Comparison of ENCODE assay signal across 8 mouse cellular contexts in the genomic region with DNA sequence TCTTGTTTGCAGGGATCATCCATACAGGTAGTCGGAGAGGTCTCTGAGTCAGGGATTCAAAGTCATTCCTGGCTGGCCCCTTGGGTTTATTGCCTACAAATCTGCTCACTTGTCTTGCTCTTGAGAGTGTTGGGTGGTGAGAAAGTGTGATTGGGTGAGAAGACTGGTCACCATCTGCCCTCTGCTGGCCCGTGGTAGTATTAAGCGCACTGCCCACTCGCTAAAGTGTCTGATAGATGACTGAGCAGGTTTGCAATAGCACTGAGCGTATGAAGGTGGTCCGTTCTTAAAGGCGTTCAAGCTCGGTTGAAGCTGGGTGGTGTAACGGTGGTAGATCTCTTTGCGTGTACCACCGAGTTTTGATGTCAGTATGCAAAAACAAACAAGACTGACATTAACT. TPM values are rescaled to one million over a fixed set of nuclear protein-coding genes. Genes with fewer than 3 reads are reported as not detected.
DNase-seq lines count a peak whose midpoint lies in the region; ATAC-seq lines count a peak whose summit lies in the region.

No protein-coding gene starts in this region.

- H3K4me2 ChIP-seq in hindbrain, embryonic 13.5 days: peak overlapping the region; percentile 65

- no peak overlapping the region for H3K27ac ChIP-seq in hindbrain, embryonic 13.5 days

- H3K9ac ChIP-seq in hindbrain, embryonic 13.5 days: peak overlapping the region; percentile 53; the same call in 1 of the 2 replicates

- no peaks in the 10 kb centered on the region for H3K9me3 ChIP-seq in hindbrain, embryonic 13.5 days

- peaks cover 21% of the 10 kb centered on the region for H3K27me3 ChIP-seq in hindbrain, embryonic 13.5 days

- WGBS in hindbrain, embryonic 13.5 days: 4% methylated on average over 11 of the region's 11 CpGs

- H3K4me1 ChIP-seq in hindbrain, embryonic 13.5 days (replicated peaks): peaks cover 14% of the 10 kb centered on the region

- no peaks in the 10 kb centered on the region for H3K36me3 ChIP-seq in hindbrain, embryonic 13.5 days

- DNase-seq in NIH3T3 (ENCODE audit: low read depth): peak; percentile 86
- DNase-seq in cerebellum, postnatal 14 days: peak; percentile 94 to 95
- peak; percentile 71 to 80 for DNase-seq in frontal cortex, postnatal 14 days (ENCODE audit: low spot score in 2 of 2)
- peak; percentile 83 to 88 for DNase-seq in layer of hippocampus, postnatal 14 days (ENCODE audit: low spot score in 2 of 2)
- DNase-seq in lung, postnatal 10 days: peak; percentile 91
- DNase-seq in retina, embryonic 14.5 days (ENCODE audit: low spot score): peak; percentile 92
- peak; percentile 53 to 67 for DNase-seq in thymus, postnatal 36 days

- peak overlapping the region; percentile 39 for H3K4me3 ChIP-seq in hindbrain, embryonic 13.5 days

- peak; percentile 87 for ATAC-seq in hindbrain, embryonic 13.5 days (ENCODE audit: low FRiP score)

RNA-seq across cellular contexts. Expression of gene Lpin3, which starts 6.8 kb away (rescaled TPM):
- polyA plus RNA-seq in hindbrain, embryonic 13.5 days (2015; fragmentation: Nextera tagmentation; extraction: Ambion mirVana): 0.44 and 0.49 TPM in 2 replicates
- total RNA-seq in layer of hippocampus, postnatal 14 days (2021): 1 to 10 TPM; 1.1 to 1.5 TPM

RNA-seq across cellular contexts. Expression of gene Zhx3, which starts 14.5 kb away (rescaled TPM):
- polyA plus RNA-seq in hindbrain, embryonic 13.5 days (2015; fragmentation: Nextera tagmentation; extraction: Ambion mirVana): 16.2 and 16.9 TPM in 2 replicates
- 100 to 1,000 TPM; 114 to 125 TPM for total RNA-seq in layer of hippocampus, postnatal 14 days (2021)

RNA-seq across cellular contexts. Expression of gene Emilin3, which starts 24.8 kb away (rescaled TPM):
- polyA plus RNA-seq in hindbrain, embryonic 13.5 days (2015; fragmentation: Nextera tagmentation; extraction: Ambion mirVana): 0.90 and 1.6 TPM in 2 replicates
- total RNA-seq in layer of hippocampus, postnatal 14 days (2021): under 1 TPM; 0.48 TPM
